Mouse (Mus musculus) lung, postnatal 0 days (tissue): ENCODE data around the gene Cpeb3.

ENCODE experiments used
- CTCF ChIP-seq: IDR thresholded peaks from 2 replicates; pipeline ENCODE4 v1.5.1; 2016; ENCODE audit warnings: antibody characterized with exemption, mild to moderate bottlenecking
- EP300 ChIP-seq: IDR thresholded peaks from 2 replicates; pipeline ENCODE4 v1.6.1; 2016; ENCODE audit warnings: antibody characterized with exemption, mild to moderate bottlenecking, control low read depth

- TF ChIP-seq CTCF = peak; percentile 14; the same call in 1 of the 2 replicates
- TF ChIP-seq EP300 = no peak
Observed at GRCm38 (mm10) chr19:37233561-37234539, 25.4 kb upstream of the Cpeb3 start.
